Mouse (Mus musculus) brain, adult 2 months (tissue): Measurements from ENCODE around the gene Lyg1.
"Not testable (repeated sequence)": the region's sequence is repeated elsewhere in the genome, so short reads cannot be mapped to it uniquely, and the experiment has no call there.

Experiments used
- DNase-seq: peaks from one replicate; pipeline ENCODE4 v3.0.0; 2011; ENCODE audit warnings: low read depth, low spot score

Gene Lyg1

DNA sequence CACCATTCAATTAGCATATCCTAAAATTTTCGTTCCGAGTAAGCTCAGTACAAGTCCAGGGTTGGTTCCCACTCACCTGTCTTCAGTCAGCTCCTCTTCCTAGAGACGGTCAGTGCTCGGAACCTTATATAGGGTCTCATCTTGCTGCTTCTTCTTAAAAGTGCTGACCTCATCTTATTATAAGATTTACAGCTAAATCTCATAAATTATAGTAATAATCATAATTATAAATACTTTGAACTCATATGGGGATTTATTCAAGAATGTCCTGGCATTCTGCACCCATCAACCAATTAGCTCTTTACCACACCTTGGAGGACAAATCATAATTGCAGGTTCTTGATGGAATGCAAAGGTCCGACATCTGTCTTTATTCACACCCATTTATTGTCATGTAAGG, at the start of gene Lyg1:
Gene Lyg1, minus strand, starts transcription at position 101 of the 400 bp plus-strand sequence.
- DNase-seq, result no peak

- no peak for DNase-seq
Observed at GRCm38 (mm10) chr1:38006741-38007140, 49.2 kb upstream of the Lyg1 start.

DNA sequence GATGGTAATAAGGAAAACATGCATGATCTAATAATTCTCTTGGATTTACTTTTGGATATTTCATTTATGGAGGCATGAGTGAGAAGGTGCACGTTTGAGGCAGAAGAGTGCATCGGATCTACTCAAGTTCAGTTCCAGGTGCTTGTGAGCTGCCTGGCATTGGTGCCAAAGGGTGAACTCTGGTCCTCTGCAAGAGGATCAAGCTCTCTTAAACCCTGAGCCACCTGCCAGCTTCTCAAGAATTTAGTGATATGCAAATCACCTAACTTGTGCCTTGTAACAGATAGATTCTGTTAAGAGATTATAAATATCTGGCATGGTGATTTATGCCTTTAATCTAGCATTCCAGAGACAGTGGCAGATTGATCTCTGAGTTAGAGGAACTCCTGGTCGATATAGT, 45.5 kb upstream of the Lyg1 start:
- no peak for DNase-seq

DNA sequence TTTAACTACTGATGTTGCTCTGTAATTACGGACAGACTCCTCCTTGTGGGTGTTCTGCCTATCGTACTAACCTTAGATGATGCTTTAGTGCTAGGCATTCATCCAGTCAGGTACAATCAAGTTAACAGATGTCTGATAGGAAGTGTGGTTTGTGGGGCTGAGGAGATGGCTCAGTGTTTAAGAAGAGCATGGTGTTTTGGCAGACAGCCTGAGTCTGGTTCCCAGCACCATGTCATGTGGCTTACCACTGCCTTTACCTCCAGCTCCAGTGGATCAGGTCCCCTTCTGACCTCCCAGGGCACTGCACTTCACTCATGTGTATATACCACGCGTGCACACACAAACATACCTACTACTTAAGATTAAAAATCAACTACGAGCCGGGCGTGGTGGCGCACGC, 44.4 kb upstream of the Lyg1 start:
- no peak for DNase-seq

DNA sequence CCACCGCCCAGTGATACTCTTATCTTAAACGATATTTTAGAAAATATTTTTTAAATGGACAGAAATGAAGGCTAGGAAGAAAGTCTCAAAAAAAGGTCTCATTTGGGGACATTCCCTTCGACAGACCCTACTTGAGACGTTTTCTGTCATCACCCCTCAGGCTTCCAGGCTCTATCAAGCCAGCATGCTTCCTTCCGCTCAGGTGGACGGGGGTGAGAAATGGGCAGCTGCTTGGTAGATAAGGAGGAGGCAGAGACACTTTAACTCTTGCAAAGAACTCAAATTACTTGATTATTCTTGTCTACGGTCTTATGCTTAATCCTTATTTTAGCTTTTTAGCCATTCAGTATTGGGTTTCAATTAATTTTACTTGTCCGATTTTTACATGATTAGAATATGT, 43.3 kb upstream of the Lyg1 start:
- no peak for DNase-seq

DNA sequence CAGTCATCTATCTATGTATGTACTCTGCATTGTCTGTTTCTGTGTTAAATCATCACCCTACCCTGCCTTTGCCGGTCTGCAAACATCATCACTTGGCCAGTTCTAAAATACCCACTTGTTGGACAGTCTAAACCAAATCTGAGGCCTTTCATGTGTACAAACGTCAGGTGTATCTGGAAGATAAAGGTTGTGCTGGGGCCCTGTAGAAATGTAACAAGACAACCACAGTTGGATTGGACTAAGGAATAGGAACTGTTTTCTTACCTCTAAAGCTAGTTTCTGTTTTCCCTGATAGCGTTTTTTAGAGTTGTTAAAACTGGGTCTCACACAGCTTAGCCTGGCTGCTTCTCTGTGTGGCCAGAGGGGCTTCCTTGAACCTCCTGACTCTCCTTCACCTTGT, 42.0 kb upstream of the Lyg1 start:
- DNase-seq, result no peak

DNA sequence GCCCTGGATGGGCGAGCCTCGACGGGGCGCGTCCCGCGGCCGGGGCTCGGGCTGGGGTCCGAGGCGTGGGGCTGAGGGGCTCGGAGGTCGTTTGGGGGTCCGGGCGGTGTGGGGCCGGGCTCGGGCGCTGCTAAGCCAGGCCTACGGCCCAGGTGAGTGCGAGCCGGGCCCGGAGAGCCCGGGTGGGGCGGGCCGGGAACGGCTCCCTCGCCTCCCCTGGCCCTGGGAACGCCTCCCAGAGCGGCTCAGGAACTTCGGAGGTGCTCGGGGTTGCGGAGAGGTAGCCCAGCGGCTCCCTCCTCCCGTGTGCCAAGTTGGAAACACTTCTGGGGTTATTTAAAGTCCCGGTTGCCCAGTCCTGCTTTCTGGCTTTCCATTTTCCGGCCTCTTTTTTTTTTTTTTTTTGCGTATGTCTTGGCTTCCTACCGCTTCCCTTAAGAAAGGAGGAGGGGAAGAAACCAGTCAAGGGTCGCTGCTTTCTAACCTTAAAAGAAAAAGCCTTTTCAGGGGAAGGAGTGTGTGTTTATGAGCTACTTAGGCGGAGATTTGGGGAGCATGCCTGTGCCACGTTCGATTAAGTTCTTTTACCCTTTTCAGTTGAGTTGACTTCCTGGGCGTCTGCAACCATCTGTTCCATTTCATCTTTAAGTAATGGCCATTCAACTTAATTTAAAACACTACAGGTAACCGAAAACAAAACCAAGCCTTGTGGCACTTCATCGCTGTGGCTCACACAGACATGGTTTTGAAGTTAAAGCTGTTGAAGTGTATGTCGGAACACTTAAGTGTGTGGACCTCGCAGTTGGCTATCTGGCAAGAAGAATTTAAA, 41.0 kb upstream of the Lyg1 start:
- DNase-seq, result no peak

DNA sequence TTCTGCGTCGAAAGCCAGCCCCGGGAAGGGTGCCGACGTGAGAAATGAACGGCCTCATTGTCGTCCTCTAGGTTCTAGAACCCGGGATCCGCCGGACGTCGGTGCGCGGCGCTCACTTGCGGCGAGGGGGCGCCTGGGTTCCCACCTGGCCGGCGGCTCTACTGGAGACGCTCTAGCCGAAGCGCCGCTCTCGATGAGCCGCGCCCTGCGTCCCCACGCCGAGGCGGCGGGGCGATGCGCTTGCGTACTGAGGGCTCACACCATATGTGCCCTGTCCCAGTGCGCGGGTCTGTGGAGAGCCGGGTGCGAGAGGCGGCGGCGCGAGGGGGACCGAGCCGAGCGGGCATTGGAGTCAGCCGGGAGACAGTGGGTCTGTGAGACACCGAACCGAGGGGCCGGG, 40.3 kb upstream of the Lyg1 start, which contains the start of the genes Txndc9 and Eif5b:
Gene Txndc9, minus strand, starts transcription at position 27 of the 400 bp plus-strand sequence.
Gene Eif5b, plus strand, starts transcription at position 144 of the 400 bp plus-strand sequence.
- DNase-seq, result peak; percentile 99

DNA sequence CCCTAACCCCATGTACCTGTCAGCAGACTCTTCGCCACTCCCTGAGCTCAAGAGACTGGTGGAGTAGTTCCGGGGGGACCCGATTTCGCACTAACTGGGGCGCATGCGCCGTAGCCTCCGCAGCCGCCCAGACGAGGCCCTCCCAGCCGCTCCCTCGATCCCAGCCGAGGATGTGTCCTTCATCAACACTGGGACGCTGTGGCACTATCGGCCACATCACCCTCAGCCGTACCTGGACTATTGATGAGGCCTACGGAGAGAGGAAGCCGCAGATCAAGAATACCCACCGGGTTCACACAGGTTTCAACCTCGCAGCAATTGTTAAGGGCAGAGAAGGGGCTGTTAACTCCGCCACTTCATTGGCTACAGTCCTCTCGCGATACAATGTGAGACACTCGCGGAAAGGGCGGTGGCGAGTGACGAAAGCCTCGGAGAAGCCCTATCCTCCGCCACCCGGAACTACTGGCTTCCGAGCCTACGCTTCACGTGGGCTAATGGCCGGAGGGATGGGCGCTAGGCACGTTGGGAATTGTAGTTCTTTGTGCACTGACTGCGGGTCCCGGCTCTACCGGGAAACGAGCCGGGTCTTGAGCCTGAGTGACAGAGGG, 39.4 kb upstream of the Lyg1 start:
- peak; percentile 100 for DNase-seq

DNA sequence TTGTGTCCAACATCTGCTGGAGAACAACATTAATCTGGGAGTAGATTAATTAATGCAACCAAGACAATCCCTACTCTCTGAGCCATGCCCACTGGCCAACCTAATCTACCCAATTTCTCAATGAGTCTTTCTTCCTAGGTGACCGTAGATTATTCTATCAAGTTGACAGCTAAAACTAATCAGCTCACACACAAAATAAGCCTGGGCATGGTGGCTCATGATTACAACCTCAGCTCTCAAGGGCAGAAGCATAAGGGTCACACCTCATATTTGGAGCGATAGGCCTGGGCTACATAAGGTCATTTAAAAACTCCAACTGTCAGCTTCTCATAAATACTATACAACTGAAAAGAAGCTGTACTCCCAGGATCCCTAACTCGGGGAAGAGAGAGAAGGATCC, 38.7 kb upstream of the Lyg1 start:
- DNase-seq, result no peak

DNA sequence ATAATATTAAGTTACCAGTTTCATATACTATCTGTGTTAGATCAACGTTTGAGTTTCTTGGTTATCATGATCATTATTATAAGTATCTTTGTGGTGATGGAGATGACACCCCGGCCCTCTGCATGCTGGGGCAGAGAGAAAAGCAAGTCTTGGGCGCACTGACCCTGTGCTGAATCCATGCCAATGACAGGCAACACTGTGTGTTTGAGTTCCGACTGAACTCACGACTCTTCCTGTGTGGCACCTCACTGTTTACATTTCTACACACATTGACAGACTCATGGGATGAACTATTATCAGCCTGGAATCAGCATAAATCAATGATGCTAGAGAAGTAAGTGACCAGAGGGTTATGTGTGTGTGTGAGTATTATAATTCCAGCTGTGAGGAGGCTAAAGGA, 30.3 kb upstream of the Lyg1 start:
- no peak for DNase-seq

GRCm38 (mm10) chr1:37985764-37986323, 28.3 kb upstream of the Lyg1 start:
- DNase-seq, result peak; percentile 50

GRCm38 (mm10) chr1:37984326-37984725, 26.8 kb upstream of the Lyg1 start:
- DNase-seq, result no peak

- DNase-seq, result no peak
Observed at GRCm38 (mm10) chr1:37977303-37977702, 19.7 kb upstream of the Lyg1 start.

DNA sequence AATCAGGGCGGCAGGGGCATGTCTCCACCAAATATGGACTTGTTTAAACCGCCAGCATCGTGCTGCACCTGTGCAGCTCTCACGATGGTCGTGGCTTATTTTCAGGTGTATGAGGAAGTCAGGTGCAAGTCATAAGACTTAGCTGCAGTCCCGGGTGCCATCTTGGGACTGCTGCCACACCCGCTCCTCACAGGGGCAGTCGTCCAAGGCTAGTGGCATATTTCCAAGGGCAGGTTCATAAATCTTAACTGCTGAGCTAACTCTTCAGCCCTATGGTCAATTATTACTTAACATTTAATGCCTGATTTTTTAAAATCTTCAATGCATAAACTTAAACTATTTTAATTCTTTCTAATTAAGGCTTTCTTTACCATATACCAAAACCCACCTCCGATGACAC, 19.1 kb upstream of the Lyg1 start:
- not testable (repeated sequence) for DNase-seq

GRCm38 (mm10) chr1:37971520-37971919, 14.0 kb upstream of the Lyg1 start:
- no peak for DNase-seq

DNA sequence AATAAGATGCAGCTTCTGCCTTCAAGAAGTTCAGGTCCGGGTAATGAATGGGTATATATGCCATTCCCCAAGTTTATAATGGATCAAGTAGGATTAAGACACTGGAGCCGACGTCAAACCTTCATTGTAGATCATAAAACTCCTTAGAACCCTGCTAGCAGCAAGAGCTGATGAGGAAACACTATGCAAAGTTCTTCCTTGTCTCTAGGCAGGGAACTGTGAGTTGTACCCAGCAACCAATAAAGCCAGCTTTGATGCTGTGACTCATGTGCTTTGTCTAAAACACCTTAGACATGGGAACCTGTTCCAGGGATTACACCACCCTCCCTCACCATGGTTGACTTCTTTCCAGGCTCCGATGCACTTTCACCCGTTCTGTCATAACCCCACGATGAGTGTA, 11.2 kb upstream of the Lyg1 start:
- DNase-seq, result no peak

DNA sequence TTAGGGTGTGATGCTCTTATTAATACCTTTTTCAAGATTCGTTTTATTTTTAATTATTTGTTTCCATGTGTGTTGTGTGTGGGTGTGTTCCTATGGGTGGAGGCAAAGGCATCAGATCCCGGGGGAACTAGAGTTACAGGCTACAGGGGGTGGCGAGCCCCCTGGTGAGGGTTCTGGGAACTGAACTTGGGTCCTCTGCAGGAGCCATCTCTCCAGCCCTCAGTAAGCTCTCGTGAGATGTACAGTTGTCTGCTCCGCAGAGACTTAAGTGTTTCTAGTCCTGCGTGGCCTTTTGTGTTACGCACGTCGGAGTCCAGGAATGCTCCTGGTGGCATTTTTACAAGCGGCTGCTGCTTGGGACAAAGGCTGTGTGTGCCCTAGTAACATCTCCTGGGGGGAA, 8.0 kb upstream of the Lyg1 start:
- no peak for DNase-seq

- peak; percentile 67 for DNase-seq
Observed at GRCm38 (mm10) chr1:37959486-37959885, 1.9 kb upstream of the Lyg1 start.

- DNase-seq, result no peak
Observed at GRCm38 (mm10) chr1:37958516-37958915, 957 bp upstream of the Lyg1 start.

DNA sequence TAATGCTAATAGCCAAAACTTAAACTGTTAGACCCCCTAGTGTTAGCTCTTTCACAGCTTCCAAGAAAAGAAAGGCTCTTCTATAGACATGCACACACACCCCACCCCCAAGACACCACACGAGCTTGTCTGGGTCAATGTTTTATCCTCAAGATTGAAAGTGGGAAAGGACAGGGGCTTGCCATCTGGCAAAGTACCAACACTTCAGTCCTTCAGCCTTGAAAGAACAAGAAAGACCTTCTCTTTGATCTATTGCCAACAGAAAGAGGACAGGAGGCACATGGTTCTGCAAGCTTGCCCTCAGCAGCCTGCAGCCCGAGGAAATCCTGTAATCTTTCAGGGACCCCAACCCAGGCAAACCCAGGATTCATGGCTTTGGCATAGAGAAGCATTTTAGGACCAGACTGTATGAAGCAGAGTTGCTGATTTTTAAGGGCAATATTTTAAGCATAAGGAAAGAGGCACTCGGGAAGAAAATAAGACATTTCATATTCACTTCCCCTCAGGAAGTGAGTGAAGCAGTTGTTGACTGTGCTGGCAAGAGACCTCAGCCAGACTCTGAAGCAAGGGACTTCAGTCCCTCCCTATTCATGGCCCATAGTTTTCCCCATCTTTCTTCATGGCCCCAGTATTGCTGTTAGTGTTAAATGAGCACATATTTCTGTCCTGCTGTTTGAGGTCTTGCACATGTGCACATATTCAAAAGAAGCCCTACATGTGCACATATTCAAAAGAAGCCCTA, 698 bp downstream of the Lyg1 start:
- peak; percentile 16 for DNase-seq

DNA sequence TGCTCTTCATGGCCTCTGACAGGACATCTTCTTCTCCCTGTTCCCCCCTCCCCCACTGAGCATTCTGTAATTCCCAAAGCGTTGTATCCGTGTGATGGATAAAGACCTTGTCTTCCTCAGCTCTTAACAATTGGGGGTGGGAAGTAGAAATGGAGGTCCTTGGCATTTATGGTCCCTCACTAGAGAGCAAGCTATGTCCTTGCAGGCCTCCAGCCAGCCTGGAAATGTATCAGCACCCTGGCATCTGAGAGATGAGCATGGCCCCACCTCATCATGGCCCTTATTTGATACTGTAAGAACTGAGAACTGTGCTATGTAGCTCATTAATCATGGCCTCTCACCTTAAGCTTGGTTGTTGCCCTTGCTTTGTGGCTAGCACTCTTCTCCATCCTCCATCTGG, 2.3 kb downstream of the Lyg1 start:
- no peak for DNase-seq
